Mouse (Mus musculus): ENCODE data around the gene Foxk1.

Gene Foxk1

DNA sequence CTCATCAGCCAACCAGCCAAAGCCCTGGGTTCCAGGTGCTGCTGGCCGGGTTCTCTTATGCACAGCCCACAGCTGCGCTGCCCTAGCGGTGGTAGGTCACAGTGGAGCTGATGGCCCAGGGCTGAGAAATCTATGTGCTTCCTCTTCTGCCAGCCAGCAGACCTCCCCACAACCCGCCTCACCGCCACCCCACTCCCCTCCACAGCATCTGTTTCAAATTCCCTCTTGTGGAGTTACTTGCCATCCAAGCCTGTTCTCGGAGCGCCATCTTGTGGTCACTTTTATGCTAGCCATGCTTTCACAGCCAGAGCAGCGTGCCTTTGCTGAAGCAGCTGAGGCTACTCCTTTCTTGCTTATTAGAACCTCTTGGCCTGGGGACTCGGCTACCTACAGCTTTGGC lies 46.8 kb downstream of the Foxk1 start:
- DNase-seq = peak; percentile 94

- DNase-seq = no peak
Measured at GRCm38 (mm10) chr5:142448623-142449022, 47.3 kb downstream of the Foxk1 start.

- DNase-seq = no peak
Measured at GRCm38 (mm10) chr5:142450846-142451245, 49.5 kb downstream of the Foxk1 start.

DNA sequence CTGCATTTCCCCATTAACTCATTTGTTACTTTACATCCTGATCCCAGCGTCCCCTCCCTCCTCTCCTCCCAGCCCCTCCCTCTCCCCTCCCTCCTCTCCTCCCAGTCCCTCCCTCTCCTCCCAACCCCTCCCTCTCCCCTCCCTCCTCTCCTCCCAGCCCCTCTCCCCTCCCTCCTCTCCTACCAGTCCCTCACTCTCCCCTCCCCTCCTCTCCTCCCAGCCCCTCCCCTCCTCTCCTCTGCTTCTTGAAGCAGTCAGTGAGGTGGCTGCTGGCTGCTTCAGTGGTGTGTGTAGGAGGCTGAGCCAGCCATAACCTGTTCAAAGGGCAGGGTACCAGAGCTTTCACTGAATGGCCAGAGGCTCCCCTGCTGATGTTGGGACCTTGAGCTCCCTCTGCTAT lies 50.5 kb downstream of the Foxk1 start:
- DNase-seq = peak; percentile 81

DNA sequence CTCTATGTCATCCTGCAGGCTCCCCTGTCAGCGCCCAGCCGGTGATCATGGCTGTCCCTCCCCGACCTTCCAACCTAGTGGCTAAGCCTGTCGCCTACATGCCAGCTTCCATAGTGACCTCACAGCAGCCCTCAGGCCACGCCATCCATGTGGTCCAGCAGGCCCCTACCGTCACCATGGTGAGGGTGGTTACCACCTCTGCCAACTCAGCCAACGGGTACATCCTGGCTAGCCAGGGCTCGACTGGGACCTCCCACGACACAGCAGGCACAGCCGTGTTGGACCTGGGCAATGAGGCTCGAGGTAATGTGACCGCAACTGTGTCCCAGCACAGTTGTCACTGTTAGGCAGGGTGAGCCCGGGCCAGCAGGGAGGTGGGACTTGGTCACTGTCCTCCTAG lies 52.4 kb downstream of the Foxk1 start:
- no peak for DNase-seq

DNA sequence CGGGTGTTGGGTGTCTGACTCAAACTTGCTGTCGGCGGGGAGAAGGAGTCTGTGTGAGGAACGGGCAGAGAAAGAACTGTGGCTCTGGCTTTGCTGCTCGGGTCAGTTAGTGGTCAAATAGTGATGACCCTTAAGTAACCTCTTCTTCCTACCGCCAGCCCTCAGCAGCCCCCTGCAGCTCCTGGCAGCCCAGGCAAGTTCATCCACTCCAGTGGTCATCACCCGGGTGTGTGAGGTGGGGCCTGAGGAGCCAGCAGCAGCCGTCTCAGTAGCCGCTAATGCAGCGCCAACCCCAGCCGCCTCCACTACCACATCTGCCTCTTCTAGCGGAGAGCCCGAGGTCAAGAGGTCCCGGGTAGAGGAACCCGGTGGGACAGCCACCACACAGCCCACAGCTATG lies 55.0 kb downstream of the Foxk1 start:
- DNase-seq = no peak

- DNase-seq = no peak
Measured at GRCm38 (mm10) chr5:142457345-142457744, 56.0 kb downstream of the Foxk1 start.

- no peak for DNase-seq
Measured at GRCm38 (mm10) chr5:142458791-142459557, 57.7 kb downstream of the Foxk1 start.

GRCm38 (mm10) chr5:142459834-142460233 lies 58.5 kb downstream of the Foxk1 start:
- no peak for DNase-seq

DNA sequence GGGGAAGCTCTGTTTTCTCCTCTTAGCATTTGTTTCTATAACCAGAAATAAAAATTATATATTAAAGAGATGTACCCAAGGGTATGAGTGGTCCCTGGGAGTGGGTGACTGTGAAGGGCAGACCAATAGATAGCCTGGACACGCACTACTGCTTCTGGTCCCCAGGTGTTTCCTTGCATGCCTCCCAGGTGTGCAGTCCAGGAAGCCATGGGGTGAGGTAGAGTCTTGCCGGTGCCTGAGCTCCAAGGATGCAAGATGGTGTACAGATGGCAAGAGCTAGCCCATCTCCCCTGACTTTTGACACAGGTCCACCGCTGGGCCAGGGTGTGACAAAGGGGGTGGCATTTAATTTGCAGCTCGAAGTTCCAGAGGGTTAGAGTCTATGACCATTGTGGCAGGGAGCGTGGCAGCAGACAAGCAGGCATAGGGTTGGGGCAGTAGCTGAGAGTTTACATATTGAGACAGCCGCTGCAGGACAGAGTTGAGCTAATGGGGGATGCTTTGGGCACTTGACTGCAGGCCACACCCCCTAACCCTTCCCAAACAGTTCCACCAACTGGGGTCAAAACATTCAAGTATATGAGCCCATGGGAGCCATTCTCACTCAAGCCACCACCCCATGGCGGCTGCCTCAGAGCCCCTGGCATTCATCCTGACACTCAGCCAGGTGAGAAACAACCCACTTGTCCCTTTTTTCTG lies 60.8 kb downstream of the Foxk1 start:
- no peak for DNase-seq

DNA sequence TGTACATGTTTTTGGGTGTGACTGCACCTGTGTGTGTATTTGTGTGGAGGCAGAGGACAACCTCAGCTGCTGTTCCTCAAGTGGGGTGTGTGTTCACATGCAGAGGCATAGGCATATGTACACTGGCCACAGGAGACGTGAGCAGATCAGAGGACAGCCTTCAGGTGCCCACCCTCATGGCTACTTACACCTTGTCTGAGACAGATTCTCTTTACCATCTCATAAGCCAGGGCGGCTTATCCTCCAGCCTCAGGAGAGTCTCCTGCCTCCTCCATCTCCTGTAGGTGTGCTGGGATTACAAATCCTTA lies 61.3 kb downstream of the Foxk1 start:
- DNase-seq = no peak

DNA sequence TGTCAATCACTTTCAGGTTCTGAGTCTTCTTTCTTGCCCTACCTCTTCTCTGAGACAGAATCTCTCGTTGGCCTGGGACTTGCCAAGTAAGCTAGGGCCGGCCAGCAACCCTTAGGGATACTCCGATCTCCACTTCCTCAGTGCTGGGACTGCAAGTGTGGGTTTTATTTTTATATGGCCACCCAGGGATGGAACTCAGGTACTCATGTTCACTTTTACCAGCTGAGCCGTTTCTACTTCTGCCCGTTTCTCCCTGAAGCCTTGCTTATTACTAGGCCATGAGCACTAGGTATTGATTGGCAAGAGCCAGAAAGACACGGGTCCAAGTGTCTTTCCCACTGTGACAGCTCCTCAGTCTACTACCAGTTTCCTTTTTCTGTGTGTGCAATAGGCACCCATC lies 61.7 kb downstream of the Foxk1 start:
- DNase-seq = no peak

- peak; percentile 98 for DNase-seq
Measured at GRCm38 (mm10) chr5:142463461-142464454, 62.5 kb downstream of the Foxk1 start, which contains the start of gene Ap5z1. Gene Ap5z1 (plus strand): TSS chr5:142463944.

DNA sequence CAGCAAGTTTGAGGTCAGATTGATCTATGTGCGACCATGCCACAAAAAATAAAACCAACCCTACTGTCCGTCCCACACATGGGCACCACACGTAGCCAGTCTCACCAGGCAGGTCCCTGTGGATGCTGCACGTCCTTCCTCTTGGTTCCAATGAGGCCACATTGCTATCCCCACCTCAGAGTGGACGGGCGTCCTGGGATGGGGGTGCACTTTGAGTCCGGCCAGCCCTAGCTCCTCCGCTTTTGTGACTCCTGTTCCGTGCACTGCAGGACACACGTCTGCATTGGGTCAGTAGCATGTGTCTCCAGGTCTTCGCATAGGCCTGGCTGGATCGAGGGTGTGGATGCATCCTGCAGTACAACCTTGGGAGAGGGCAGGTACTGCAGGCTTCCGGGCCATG lies 67.1 kb downstream of the Foxk1 start:
- DNase-seq = no peak

DNA sequence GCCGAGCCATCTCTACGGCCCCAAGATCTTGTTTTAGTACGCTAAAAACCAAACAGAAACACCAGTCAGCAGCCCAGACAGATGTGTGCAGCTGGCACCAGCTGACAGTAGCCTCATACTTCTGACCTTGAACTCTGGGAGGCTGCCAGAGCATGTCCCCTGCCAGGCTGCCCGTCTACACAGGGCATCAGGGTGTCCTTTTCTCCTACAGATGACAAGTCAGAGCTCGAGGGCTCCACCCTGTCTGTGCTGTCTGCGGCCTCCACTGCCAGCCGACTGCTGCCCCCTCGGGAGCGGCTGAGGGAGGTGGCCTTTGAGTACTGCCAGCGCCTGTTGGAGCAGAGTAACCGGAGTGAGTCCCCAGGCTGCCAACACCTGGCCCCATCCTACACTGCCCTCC lies 68.5 kb downstream of the Foxk1 start:
- DNase-seq = no peak

- peak; percentile 11 for DNase-seq
Measured at GRCm38 (mm10) chr5:142473696-142474095, 72.4 kb downstream of the Foxk1 start.

- DNase-seq = no peak
Measured at GRCm38 (mm10) chr5:142475669-142476068, 74.4 kb downstream of the Foxk1 start.

- DNase-seq = no peak
Measured at GRCm38 (mm10) chr5:142477346-142477745, 76.0 kb downstream of the Foxk1 start.

- DNase-seq = no peak
Measured at GRCm38 (mm10) chr5:142477866-142478615, 76.7 kb downstream of the Foxk1 start.

- peak; percentile 89 for DNase-seq
Measured at GRCm38 (mm10) chr5:142478829-142479435, 77.6 kb downstream of the Foxk1 start.

- no peak for DNase-seq
Measured at GRCm38 (mm10) chr5:142482512-142482911, 81.2 kb downstream of the Foxk1 start.

GRCm38 (mm10) chr5:142483581-142483980 lies 82.3 kb downstream of the Foxk1 start:
- DNase-seq = no peak
